Mouse (Mus musculus) heart, postnatal 10 days (tissue): ENCODE results near the gene Dnajc30. TPM values are rescaled to one million over a fixed set of nuclear protein-coding genes. Genes with fewer than 3 reads are reported as not detected.

ENCODE experiments used
- DNase-seq, 2 experiments: peaks; one replicate each; pipeline ENCODE4 v3.0.0; 2021
- intact Hi-C: fragments of 180-260 bp; cut with DNase I; formaldehyde crosslinking; loops from one replicate; pipeline ENCODE4 v1.15.1; 2025
- total RNA-seq, 2 experiments: library from RNA; stranded (reverse); gene quantifications; 2 replicates each; pipeline ENCODE4 v1.2.3; 2021

Dnajc30 gene
- total RNA-seq, 2 experiments from 2014 or later = 24.9 to 27.0 TPM

GRCm38 (mm10) chr5:135107521-135108501, 43.8 kb downstream of the Dnajc30 start:
- intact Hi-C loops = no loop called here
- peak; percentile 81 to 84 for DNase-seq

- DNase-seq = no peak
- intact Hi-C loops = no loop called here
These were observed 45.0 kb downstream of the Dnajc30 start for GRCm38 (mm10) chr5:135109017-135109416.

GRCm38 (mm10) chr5:135109426-135109825, 45.4 kb downstream of the Dnajc30 start:
- peak in 1 of 2 experiments; percentile 7 for DNase-seq
- intact Hi-C loops = no loop called here

DNA sequence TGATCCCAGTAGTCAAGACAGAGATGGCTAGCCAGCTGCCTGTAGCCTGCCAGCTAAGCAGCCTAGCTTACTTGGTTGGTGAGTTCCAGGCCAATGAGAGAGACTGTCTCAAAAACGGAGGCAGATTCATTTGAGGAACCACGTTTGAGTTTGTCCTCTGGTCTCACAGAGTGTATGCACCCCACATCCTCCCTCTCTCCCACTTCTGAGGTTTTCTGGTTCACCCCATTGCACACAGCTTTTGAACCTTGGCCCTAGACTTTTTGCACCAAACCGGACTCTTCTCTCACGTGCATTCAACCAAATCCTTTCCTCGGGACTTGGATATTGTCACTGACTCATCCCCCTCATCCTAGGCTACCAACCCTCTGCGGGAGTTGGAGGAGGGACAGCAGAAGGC, 46.0 kb downstream of the Dnajc30 start:
- no peak for DNase-seq
- intact Hi-C loops = no loop called here

DNA sequence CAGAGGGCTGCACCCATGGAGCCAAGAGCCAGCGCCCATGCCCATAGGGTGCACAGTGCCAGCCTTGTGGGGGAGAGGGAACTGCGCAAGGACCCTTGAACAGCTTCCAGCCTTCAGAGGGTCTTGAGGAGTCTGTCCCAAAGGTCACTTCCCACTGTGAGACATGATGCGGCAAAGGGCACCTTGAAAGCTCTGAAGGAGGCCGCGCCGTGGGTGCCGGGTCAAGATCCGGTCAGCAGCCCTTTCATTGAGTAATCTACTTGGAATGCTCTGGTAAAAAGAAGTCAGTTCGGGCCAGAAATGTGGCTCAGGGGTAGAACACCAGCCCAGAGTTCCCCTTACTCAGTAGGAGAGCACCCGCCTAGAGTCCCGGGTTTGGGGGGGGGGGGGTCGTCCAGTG, 49.8 kb downstream of the Dnajc30 start:
- no peak for DNase-seq
- intact Hi-C loops = no loop called here

GRCm38 (mm10) chr5:135115241-135115640, 51.2 kb downstream of the Dnajc30 start:
- no peak for DNase-seq
- intact Hi-C loops = no loop called here

Other genes with a start within 250 kb of the Dnajc30 start
- not detected for gene Tmem270, start 157.5 kb upstream of the Dnajc30 start, total RNA-seq
- not detected for gene Cldn13, start 148.7 kb upstream of the Dnajc30 start, total RNA-seq
- gene Mettl27, start 131.8 kb upstream of the Dnajc30 start, total RNA-seq = 1 to 10 TPM; 7.0 to 7.4 TPM
- under 1 TPM in 1 of 2 experiments, not detected in 1; 0.14 TPM for gene Cldn4, start 117.3 kb upstream of the Dnajc30 start, total RNA-seq
- under 1 TPM; 0.27 to 0.41 TPM for gene Cldn3, start 78.0 kb upstream of the Dnajc30 start, total RNA-seq
- 10 to 100 TPM; 58.2 to 64.1 TPM for gene Abhd11, start 55.0 kb upstream of the Dnajc30 start, total RNA-seq
- gene Stx1a, start 40.7 kb upstream of the Dnajc30 start, total RNA-seq = 1 to 10 TPM; 3.3 to 3.9 TPM
- gene Bud23, start 757 bp downstream of the Dnajc30 start, total RNA-seq = 10 to 100 TPM; 23.7 to 27.6 TPM
- gene Vps37d, start 14.1 kb downstream of the Dnajc30 start, total RNA-seq = 1 to 10 TPM; 1.8 to 1.9 TPM
- gene Mlxipl, start 25.7 kb downstream of the Dnajc30 start, total RNA-seq = 10 to 100 TPM; 12.2 to 15.9 TPM
- gene Tbl2, start 85.5 kb downstream of the Dnajc30 start, total RNA-seq = 10 to 100 TPM; 13.0 to 15.6 TPM
- 10 to 100 TPM; 33.5 to 35.8 TPM for gene Bcl7b, start 104.1 kb downstream of the Dnajc30 start, total RNA-seq
- gene Baz1b, start 123.1 kb downstream of the Dnajc30 start, total RNA-seq = 10 to 100 TPM; 41.6 to 48.5 TPM
- under 1 TPM; 0.55 to 0.84 TPM for gene Fzd9, start 187.0 kb downstream of the Dnajc30 start, total RNA-seq